Comparison of ENCODE assay signal across 34 mouse cellular contexts in genomic region chr17:36868836-36869235, GRCm38 (mm10). TPM values are rescaled to one million over a fixed set of nuclear protein-coding genes. Genes with fewer than 3 reads are reported as not detected.
DNase-seq lines count a peak whose midpoint lies in the region; ATAC-seq and TF ChIP-seq lines count a peak whose summit lies in the region.
"Had no signal": no experiment of that assay in that cellular context is flagged by ENCODE, and none has a peak within 500 bp of the region (broad histone marks: within the 10 kb centered on the region; RNA-seq: fewer than 3 reads in every experiment).

No protein-coding gene starts in this region.

- H3K27me3 ChIP-seq in erythroblast, embryonic 14.5 days (ENCODE audit: control insufficient read depth), result peaks cover 36% of the 10 kb centered on the region
- H3K27me3 ChIP-seq in liver, embryonic 14.5 days (ENCODE audit: control insufficient read depth, insufficient read depth, low read length), result peaks cover 28% of the 10 kb centered on the region

- TF ChIP-seq CTCF in liver, embryonic 14.5 days (IDR thresholded peaks at IDR 0.05; ENCODE audit: low read depth), result no peak

- 42% methylated on average over 2 of the region's 2 CpGs for WGBS in liver, embryonic 14.5 days (ENCODE audit: insufficient replicate concordance)

- no peaks in the 10 kb centered on the region for H3K9me3 ChIP-seq in erythroblast, embryonic 14.5 days (ENCODE audit: control insufficient read depth, low read length)
- no peaks in the 10 kb centered on the region for H3K9me3 ChIP-seq in liver, embryonic 14.5 days (ENCODE audit: control insufficient read depth, low read length)
- H3K9me3 ChIP-seq: forebrain, embryonic 15.5 days; heart, embryonic 15.5 days; hindbrain, embryonic 15.5 days; intestine, embryonic 15.5 days; limb, embryonic 12.5 days; midbrain, embryonic 13.5 days had no signal

- DNase-seq in spleen, adult 12 weeks (ENCODE audit: low spot score), result peak; percentile 19
- no peak for DNase-seq in spleen, postnatal 4 days (ENCODE audit: low spot score in 2 of 2)
- peak in 2 of 3 experiments; percentile 12 to 41 for DNase-seq in liver, embryonic 14.5 days (ENCODE audit: low read depth in 3 of 3, low spot score in 3 of 3)
- DNase-seq in thymus, postnatal 25 days, result no peak
- DNase-seq in thymus, postnatal 14 days, result no peak
- DNase-seq: adrenal gland, postnatal 36 days; cerebellum, adult 18-20 months; cerebellum, postnatal 25 days; heart, adult 11 months; kidney, adult 8-10 months; kidney, postnatal 14 days; lung, adult 2 months; lung, postnatal 14 days; thymus, postnatal 36 days had no signal

- ATAC-seq in erythroblast, adult 5-6 weeks (replicated peaks; ENCODE audit: low FRiP score, poor library complexity, severe bottlenecking), result no peak
- ATAC-seq in liver, embryonic 14.5 days (ENCODE audit: insufficient read depth), result no peak
- ATAC-seq: forebrain, embryonic 15.5 days; midbrain, embryonic 13.5 days; Patski had no signal

- H3K27ac ChIP-seq in liver, embryonic 14.5 days, result peak overlapping the region; percentile 99
- H3K27ac ChIP-seq: forebrain, embryonic 15.5 days; heart, embryonic 15.5 days; hindbrain, embryonic 15.5 days; intestine, embryonic 15.5 days; limb, embryonic 12.5 days; midbrain, embryonic 13.5 days had no signal

- H3K4me1 ChIP-seq in erythroblast, embryonic 14.5 days (ENCODE audit: control insufficient read depth), result peaks cover 78% of the 10 kb centered on the region
- peaks cover 33 to 42% of the 10 kb centered on the region in 2 experiments for H3K4me1 ChIP-seq in liver, embryonic 14.5 days (replicated peaks; ENCODE audit: control insufficient read depth in 2 of 2, insufficient read depth in 2 of 2, low read length in 1 of 2)
- H3K4me1 ChIP-seq: forebrain, embryonic 15.5 days had no signal

- H3K4me2 ChIP-seq in liver, embryonic 14.5 days (ENCODE audit: low read depth), result peak overlapping the region; percentile 75
- H3K4me2 ChIP-seq: forebrain, embryonic 15.5 days; hindbrain, embryonic 15.5 days; intestine, embryonic 15.5 days; limb, embryonic 12.5 days; midbrain, embryonic 13.5 days had no signal

- H3K4me3 ChIP-seq in erythroblast, embryonic 14.5 days (replicated peaks), result peak overlapping the region; percentile 79
- H3K4me3 ChIP-seq in liver, embryonic 14.5 days (ENCODE audit: insufficient read depth in 1 of 2, low read depth in 2 of 2, low read length in 2 of 2), result peak overlapping the region; percentile 18 to 36; a peak in 2 of 4 replicates
- H3K4me3 ChIP-seq: forebrain, embryonic 15.5 days; heart, embryonic 15.5 days; hindbrain, embryonic 15.5 days; intestine, embryonic 15.5 days; limb, embryonic 12.5 days; midbrain, embryonic 13.5 days had no signal

- TF ChIP-seq EP300 in liver, embryonic 14.5 days (IDR thresholded peaks at IDR 0.05; ENCODE audit: low read depth), result no peak

- peak overlapping the region; percentile 65 for H3K9ac ChIP-seq in liver, embryonic 14.5 days (replicated peaks)
- H3K9ac ChIP-seq: forebrain, embryonic 15.5 days; heart, embryonic 15.5 days; hindbrain, embryonic 15.5 days; intestine, embryonic 15.5 days; limb, embryonic 12.5 days; midbrain, embryonic 13.5 days had no signal

- H3K36me3 ChIP-seq in erythroblast, embryonic 14.5 days (ENCODE audit: control insufficient read depth), result peaks cover 43% of the 10 kb centered on the region
- H3K36me3 ChIP-seq in liver, embryonic 14.5 days (replicated peaks; ENCODE audit: control insufficient read depth, insufficient read depth, low read depth), result peaks cover 31% of the 10 kb centered on the region
- H3K36me3 ChIP-seq: forebrain, embryonic 15.5 days; heart, embryonic 15.5 days; hindbrain, embryonic 15.5 days; intestine, embryonic 15.5 days; limb, embryonic 12.5 days; midbrain, embryonic 13.5 days had no signal

RNA-seq across cellular contexts. Expression of gene Trim10, which starts 0.5 kb away (rescaled TPM):
- 33.1 and 48.3 TPM in 2 replicates for polyA plus RNA-seq in erythroblast, embryonic 14.5 days (2012)
- total RNA-seq in erythroblast, adult 5-6 weeks (2015; ENCODE audit: low replicate concordance), result 592 TPM in 2 replicates
- total RNA-seq in erythroblast, adult 5-6 weeks (2017; ENCODE audit: low replicate concordance), result 1,227 and 1,601 TPM in 2 replicates
- 82.4 and 114 TPM in 2 replicates for polyA plus RNA-seq in liver, embryonic 14.5 days (2012; rRNA removed)
- polyA plus RNA-seq in liver, embryonic 14.5 days (2014; fragmentation: Nextera tagmentation; extraction: Ambion mirVana), result 251 and 278 TPM in 2 replicates
- total RNA-seq: gastrocnemius, adult 8-10 months; layer of hippocampus, adult 18-20 months had no signal
- polyA plus RNA-seq: small intestine, adult 2 months had no signal

RNA-seq across cellular contexts. Expression of gene Trim15, which starts 1.8 kb away (rescaled TPM):
- 0.08 TPM in 2 replicates for polyA plus RNA-seq in erythroblast, embryonic 14.5 days (2012)
- not detected in 2 replicates for total RNA-seq in erythroblast, adult 5-6 weeks (2015; ENCODE audit: low replicate concordance)
- total RNA-seq in erythroblast, adult 5-6 weeks (2017; ENCODE audit: low replicate concordance), result 0.70 and 2.5 TPM in 2 replicates
- polyA plus RNA-seq in liver, embryonic 14.5 days (2012; rRNA removed), result 0.15 and 0.26 TPM in 2 replicates
- polyA plus RNA-seq in liver, embryonic 14.5 days (2014; fragmentation: Nextera tagmentation; extraction: Ambion mirVana), result 0.20 and 0.32 TPM in 2 replicates
- total RNA-seq: adrenal gland, adult 18-20 months; gastrocnemius, adult 8-10 months; hematopoietic stem cell, adult 5-6 weeks; layer of hippocampus, adult 18-20 months; layer of hippocampus, postnatal 25 days; left cerebral cortex, postnatal 10 days; megakaryocyte progenitor cell, adult 5-6 weeks had no signal

RNA-seq across cellular contexts. Expression of gene Trim40, which starts 21.1 kb away (rescaled TPM):
- polyA plus RNA-seq in erythroblast, embryonic 14.5 days (2012), result not detected in 2 replicates
- not detected in 2 replicates for total RNA-seq in erythroblast, adult 5-6 weeks (2015; ENCODE audit: low replicate concordance)
- total RNA-seq in erythroblast, adult 5-6 weeks (2017; ENCODE audit: low replicate concordance), result not detected in 2 replicates
- not detected in 2 replicates for polyA plus RNA-seq in liver, embryonic 14.5 days (2012; rRNA removed)
- not detected in 2 replicates for polyA plus RNA-seq in liver, embryonic 14.5 days (2014; fragmentation: Nextera tagmentation; extraction: Ambion mirVana)
- total RNA-seq: gastrocnemius, adult 8-10 months; hematopoietic stem cell, adult 5-6 weeks; layer of hippocampus, adult 18-20 months; layer of hippocampus, postnatal 25 days; left cerebral cortex, postnatal 10 days; megakaryocyte progenitor cell, adult 5-6 weeks had no signal
- polyA plus RNA-seq: embryonic facial prominence, embryonic 14.5 days; forebrain, embryonic 15.5 days; heart, embryonic 15.5 days; limb, embryonic 12.5 days; midbrain, embryonic 13.5 days; neural tube, embryonic 11.5 days; Patski; stomach, embryonic 14.5 days had no signal

RNA-seq across cellular contexts. Expression of gene Trim31, which starts 29.1 kb away (rescaled TPM):
- 0.02 TPM in 1 of 2 replicates, not detected in the other for polyA plus RNA-seq in erythroblast, embryonic 14.5 days (2012)
- total RNA-seq in erythroblast, adult 5-6 weeks (2015; ENCODE audit: low replicate concordance), result not detected in 2 replicates
- not detected in 2 replicates for total RNA-seq in erythroblast, adult 5-6 weeks (2017; ENCODE audit: low replicate concordance)
- polyA plus RNA-seq in liver, embryonic 14.5 days (2012; rRNA removed), result 0.03 TPM in 1 of 2 replicates, not detected in the other
- polyA plus RNA-seq in liver, embryonic 14.5 days (2014; fragmentation: Nextera tagmentation; extraction: Ambion mirVana), result not detected in 2 replicates
- total RNA-seq: adrenal gland, adult 18-20 months; adrenal gland, postnatal 36 days; gastrocnemius, adult 8-10 months; hematopoietic stem cell, adult 5-6 weeks; layer of hippocampus, adult 18-20 months; left cerebral cortex, postnatal 10 days; megakaryocyte progenitor cell, adult 5-6 weeks had no signal
- polyA plus RNA-seq: embryonic facial prominence, embryonic 14.5 days; forebrain, embryonic 15.5 days; heart, embryonic 15.5 days; hindbrain, embryonic 15.5 days; limb, embryonic 12.5 days; lung, adult 2 months; midbrain, embryonic 13.5 days; neural tube, embryonic 11.5 days; Patski had no signal

RNA-seq across cellular contexts. Expression of gene Trim26, which starts 31.9 kb away (rescaled TPM):
- 2.5 and 2.7 TPM in 2 replicates for polyA plus RNA-seq in erythroblast, embryonic 14.5 days (2012)
- total RNA-seq in erythroblast, adult 5-6 weeks (2015; ENCODE audit: low replicate concordance), result 88.8 and 93.2 TPM in 2 replicates
- total RNA-seq in erythroblast, adult 5-6 weeks (2017; ENCODE audit: low replicate concordance), result 63.6 and 65.4 TPM in 2 replicates
- polyA plus RNA-seq in liver, embryonic 14.5 days (2012; rRNA removed), result 6.6 and 8.6 TPM in 2 replicates
- 6.7 and 7.9 TPM in 2 replicates for polyA plus RNA-seq in liver, embryonic 14.5 days (2014; fragmentation: Nextera tagmentation; extraction: Ambion mirVana)

Comparison
In these comparisons a context has a peak if more than half of its experiments do, and no peak if none do; other contexts are left out.
1. DNase-seq: peak in spleen, adult 12 weeks (single experiment) and liver, embryonic 14.5 days (2 of 3); none in spleen, postnatal 4 days (0 of 2), thymus, postnatal 25 days (single experiment) and thymus, postnatal 14 days (single experiment).